Mouse (Mus musculus) intestine, embryonic 14.5 days (tissue): ENCODE results near the gene Prkch. TPM values are rescaled to one million over a fixed set of nuclear protein-coding genes. Genes with fewer than 3 reads are reported as not detected.

Source experiments
- ATAC-seq: fragments of 200-750 bp; cut with Nextera tagmentation; replicated peaks from 2 replicates; pipeline ENCODE4 v1.8.0; 2017; ENCODE audit warnings: low read depth, moderate number of reproducible peaks, moderate TSS enrichment, moderate library complexity; ENCODE audit not compliant: low FRiP score, low TSS enrichment
- DNase-seq: peaks from one replicate; pipeline ENCODE4 v3.0.0-alpha.2; 2018; ENCODE audit warnings: low spot score
- H3K27ac ChIP-seq: fragments of 300-500 bp; sonication (generic); 2 replicates; pipeline ENCODE4 v1.5.1; 2014; ENCODE audit warnings: low read depth, mild to moderate bottlenecking, control low read depth
- H3K27me3 ChIP-seq: fragments of 300-500 bp; sonication (generic); replicated peaks from 2 replicates; pipeline ENCODE4 v1.6.1; 2014; ENCODE audit warnings: low read length, control low read depth; ENCODE audit not compliant: control insufficient read depth, insufficient read depth
- H3K36me3 ChIP-seq: fragments of 300-500 bp; sonication (generic); 2 replicates; pipeline ENCODE4 v1.6.1; 2014; ENCODE audit warnings: low read length, control low read depth; ENCODE audit not compliant: control insufficient read depth, insufficient read depth
- H3K4me1 ChIP-seq: fragments of 300-500 bp; sonication (generic); replicated peaks from 2 replicates; pipeline ENCODE4 v1.6.1; 2014; ENCODE audit warnings: low read length, control low read depth, mixed read lengths; ENCODE audit not compliant: control insufficient read depth, insufficient read depth
- H3K4me2 ChIP-seq: fragments of 300-500 bp; sonication (generic); 2 replicates; pipeline ENCODE4 v1.6.1; 2014; ENCODE audit warnings: low read length
- H3K4me3 ChIP-seq: fragments of 300-500 bp; sonication (generic); 2 replicates; pipeline ENCODE4 v1.5.1; 2014; ENCODE audit warnings: low read depth, low read length, control low read depth, mixed read lengths
- H3K9ac ChIP-seq: fragments of 300-500 bp; sonication (generic); 2 replicates; pipeline ENCODE4 v1.6.1; 2014; ENCODE audit warnings: mild to moderate bottlenecking, low read length
- H3K9me3 ChIP-seq: fragments of 300-500 bp; sonication (generic); 2 replicates; pipeline ENCODE4 v1.6.1; 2016; ENCODE audit warnings: low read length, control low read depth; ENCODE audit not compliant: control insufficient read depth
- WGBS: fragments of 180-500 bp; shearing (Covaris S2); extraction: QIAGEN DNeasy Blood & Tissue Kit; methylation state at CpG from one replicate; pipeline ENCODE4 v1.1.7; 2014; 5-methylcytosine and 5-hydroxymethylcytosine counted together
- polyA plus RNA-seq: library from polyadenylated mRNA; unstranded; fragments of >200 nt; fragmentation: Nextera tagmentation; extraction: Ambion mirVana; gene quantifications from 2 replicates; pipeline ENCODE4 v1.2.1, GENCODE M21; 2014

Prkch gene
- polyA plus RNA-seq, 1 experiment from 2014 or later, result 8.0 TPM

GRCm38 (mm10) chr12:73666701-73667100, 82.1 kb downstream of the Prkch start:
- WGBS, result 90% methylated on average over 2 of the region's 2 CpGs
- Histone ChIP-seq H3K27me3 (no peaks in the 10 kb centered on the region), H3K4me1 (peaks cover 5% of the 10 kb centered on the region; the same call in 1 of the 2 replicates), H3K9ac (no peak overlapping the region), H3K27ac (no peak overlapping the region), H3K4me3 (no peak overlapping the region), H3K36me3 (no peaks in the 10 kb centered on the region), H3K4me2 (no peak overlapping the region), H3K9me3 (no peaks in the 10 kb centered on the region)
- ATAC-seq, result no peak
- DNase-seq, result no peak

GRCm38 (mm10) chr12:73667607-73668006, 83.0 kb downstream of the Prkch start:
- DNase-seq, result no peak
- H3K27me3 ChIP-seq, result no peaks in the 10 kb centered on the region
- H3K9me3 ChIP-seq, result no peaks in the 10 kb centered on the region
- no peak overlapping the region for H3K4me3 ChIP-seq
- H3K4me1 ChIP-seq, result peaks cover 5% of the 10 kb centered on the region; the same call in 1 of the 2 replicates
- 74% methylated on average over 7 of the region's 7 CpGs for WGBS
- H3K27ac ChIP-seq, result no peak overlapping the region
- H3K4me2 ChIP-seq, result no peak overlapping the region
- no peak overlapping the region for H3K9ac ChIP-seq
- H3K36me3 ChIP-seq, result no peaks in the 10 kb centered on the region
- ATAC-seq, result no peak

GRCm38 (mm10) chr12:73670739-73671138, 86.1 kb downstream of the Prkch start:
- no peak overlapping the region for H3K27ac ChIP-seq
- DNase-seq, result no peak
- H3K4me1 ChIP-seq, result 0 out of 2 replicates have a peak, but pooled peaks cover 2% of the 10 kb centered on the region

GRCm38 (mm10) chr12:73671540-73671939, 86.9 kb downstream of the Prkch start:
- DNase-seq, result no peak
- Histone ChIP-seq H3K4me3 (no peak overlapping the region), H3K9me3 (no peaks in the 10 kb centered on the region), H3K4me1 (0 out of 2 replicates have a peak, but pooled peaks cover 2% of the 10 kb centered on the region), H3K36me3 (no peaks in the 10 kb centered on the region), H3K27me3 (no peaks in the 10 kb centered on the region), H3K27ac (no peak overlapping the region), H3K9ac (no peak overlapping the region), H3K4me2 (no peak overlapping the region)
- no peak for ATAC-seq
- 45% methylated on average over 3 of the region's 3 CpGs for WGBS

More at GRCm38 (mm10) chr12:73670739-73671138, 86.1 kb downstream of the Prkch start:
- ATAC-seq, result no peak
- 72% methylated on average over 6 of the region's 6 CpGs for WGBS
- no peak overlapping the region for H3K9ac ChIP-seq
- H3K36me3 ChIP-seq, result no peaks in the 10 kb centered on the region
- no peaks in the 10 kb centered on the region for H3K9me3 ChIP-seq
- H3K27me3 ChIP-seq, result no peaks in the 10 kb centered on the region
- H3K4me2 ChIP-seq, result no peak overlapping the region
- no peak overlapping the region for H3K4me3 ChIP-seq

DNA sequence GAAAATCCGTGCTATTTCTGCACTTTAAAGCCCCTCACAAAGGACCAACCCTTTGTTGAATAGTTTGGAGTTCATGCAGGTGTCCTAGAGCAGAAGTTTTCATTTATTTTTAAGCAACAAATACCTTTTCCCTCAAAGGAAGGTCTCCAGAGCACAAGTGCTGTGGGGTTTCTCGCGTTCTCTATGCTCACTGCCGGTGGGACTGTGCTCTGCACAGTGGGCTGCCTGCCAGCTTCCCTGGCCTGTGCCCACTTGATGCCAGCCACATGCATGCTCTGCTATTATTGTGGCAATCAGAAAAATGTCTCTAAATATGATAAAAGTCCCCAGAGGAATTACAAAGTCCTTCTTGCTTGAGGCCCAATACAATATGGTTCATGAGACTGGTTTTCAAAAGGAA, 87.4 kb downstream of the Prkch start:
- H3K4me2 ChIP-seq, result no peak overlapping the region
- H3K27ac ChIP-seq, result no peak overlapping the region
- H3K4me1 ChIP-seq, result 0 out of 2 replicates have a peak, but pooled peaks cover 2% of the 10 kb centered on the region
- no peak overlapping the region for H3K9ac ChIP-seq
- no peaks in the 10 kb centered on the region for H3K36me3 ChIP-seq
- H3K4me3 ChIP-seq, result no peak overlapping the region
- WGBS, result 72% methylated on average over 4 of the region's 4 CpGs
- H3K27me3 ChIP-seq, result no peaks in the 10 kb centered on the region
- ATAC-seq, result no peak
- no peak for DNase-seq
- no peaks in the 10 kb centered on the region for H3K9me3 ChIP-seq

DNA sequence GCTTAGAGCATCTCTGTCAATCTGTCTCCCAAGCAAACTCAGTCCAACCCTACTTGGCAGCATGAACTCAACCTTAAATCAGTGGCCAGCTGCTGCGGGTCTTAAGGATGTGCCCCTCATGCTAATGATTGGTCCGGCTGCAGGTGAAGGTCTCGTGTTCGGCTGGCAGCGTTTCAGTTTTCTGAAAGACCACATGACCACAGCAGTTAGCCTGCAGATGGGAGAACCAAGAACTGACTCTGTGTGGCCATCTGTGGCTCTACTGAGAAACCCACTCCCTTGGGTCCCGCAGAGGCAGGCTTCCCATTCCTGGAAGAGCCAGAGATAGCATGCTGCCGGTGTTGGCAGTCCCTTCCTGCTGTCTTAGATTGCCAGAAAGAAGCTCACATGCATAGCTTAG, 89.2 kb downstream of the Prkch start:
- WGBS, result 87% methylated on average over 7 of the region's 7 CpGs
- Histone ChIP-seq H3K9ac (no peak overlapping the region), H3K27ac (no peak overlapping the region), H3K9me3 (no peaks in the 10 kb centered on the region), H3K27me3 (no peaks in the 10 kb centered on the region), H3K4me2 (no peak overlapping the region), H3K36me3 (no peaks in the 10 kb centered on the region), H3K4me3 (no peak overlapping the region), H3K4me1 (0 out of 2 replicates have a peak, but pooled peaks cover 2% of the 10 kb centered on the region)
- no peak for ATAC-seq
- no peak for DNase-seq

GRCm38 (mm10) chr12:73675212-73675611, 90.6 kb downstream of the Prkch start:
- WGBS, result 52% methylated on average over 4 of the region's 4 CpGs

GRCm38 (mm10) chr12:73679400-73679801, 94.8 kb downstream of the Prkch start:
- no peak for ATAC-seq
- H3K27ac ChIP-seq, result no peak overlapping the region
- H3K9ac ChIP-seq, result no peak overlapping the region
- DNase-seq, result no peak
- no peaks in the 10 kb centered on the region for H3K9me3 ChIP-seq
- peaks cover 5% of the 10 kb centered on the region for H3K4me1 ChIP-seq
- H3K4me2 ChIP-seq, result no peak overlapping the region
- no peak overlapping the region for H3K4me3 ChIP-seq
- WGBS, result 21% methylated on average over 7 of the region's 7 CpGs
- H3K36me3 ChIP-seq, result no peaks in the 10 kb centered on the region
- H3K27me3 ChIP-seq, result no peaks in the 10 kb centered on the region

More at GRCm38 (mm10) chr12:73675212-73675611, 90.6 kb downstream of the Prkch start:
- DNase-seq (no peak), ATAC-seq (no peak)
- H3K36me3 ChIP-seq, result no peaks in the 10 kb centered on the region
- H3K4me2 ChIP-seq, result no peak overlapping the region
- H3K27ac ChIP-seq, result no peak overlapping the region
- no peaks in the 10 kb centered on the region for H3K9me3 ChIP-seq
- H3K4me1 ChIP-seq, result peaks cover 7% of the 10 kb centered on the region
- H3K4me3 ChIP-seq, result no peak overlapping the region
- no peaks in the 10 kb centered on the region for H3K27me3 ChIP-seq
- no peak overlapping the region for H3K9ac ChIP-seq

DNA sequence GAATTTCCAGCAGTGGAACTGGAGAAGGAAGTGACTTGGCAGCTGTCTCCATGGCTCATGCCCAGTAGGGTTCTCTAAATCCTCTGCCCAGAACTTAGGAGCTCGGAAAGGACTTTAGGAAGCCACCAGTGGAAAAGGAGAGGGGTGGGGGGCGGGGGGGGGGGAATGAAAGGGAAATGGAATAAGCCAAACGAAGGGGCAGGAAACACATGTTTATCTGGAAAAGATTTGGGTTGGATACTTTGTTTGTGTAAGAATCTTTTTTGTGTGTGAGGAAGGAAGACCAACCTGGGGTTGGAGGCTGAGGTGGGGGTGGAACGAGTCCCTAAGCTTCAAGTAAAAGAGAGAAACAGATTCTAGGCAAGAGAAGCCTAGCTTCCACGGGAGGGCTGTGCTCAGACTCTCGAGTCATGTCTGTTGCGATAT, 98.3 kb downstream of the Prkch start:
- WGBS, result 67% methylated on average over 7 of the region's 7 CpGs
- H3K27me3 ChIP-seq, result no peaks in the 10 kb centered on the region
- no peaks in the 10 kb centered on the region for H3K9me3 ChIP-seq
- H3K4me2 ChIP-seq, result no peak overlapping the region
- H3K4me3 ChIP-seq, result no peak overlapping the region
- no peak overlapping the region for H3K9ac ChIP-seq
- no peak for DNase-seq
- H3K36me3 ChIP-seq, result no peaks in the 10 kb centered on the region
- H3K27ac ChIP-seq, result no peak overlapping the region
- H3K4me1 ChIP-seq, result peaks cover 17% of the 10 kb centered on the region
- no peak for ATAC-seq
